7 mouse cellular contexts compared by ENCODE assay signal in genomic region chr9:120303453-120304299, GRCm38 (mm10). TPM values are rescaled to one million over a fixed set of nuclear protein-coding genes. Genes with fewer than 3 reads are reported as not detected.
DNase-seq lines count a peak whose midpoint lies in the region; ATAC-seq lines count a peak whose summit lies in the region.

No protein-coding gene starts in this region.

- H3K27me3 ChIP-seq in forebrain, embryonic 11.5 days (ENCODE audit: control insufficient read depth, insufficient read depth, low read length): peaks cover 43% of the 10 kb centered on the region
- peaks cover 70% of the 10 kb centered on the region for H3K27me3 ChIP-seq in heart, embryonic 15.5 days
- peaks cover 53% of the 10 kb centered on the region for H3K27me3 ChIP-seq in neural tube, embryonic 11.5 days (ENCODE audit: control insufficient read depth, insufficient read depth, low read length)

- H3K4me1 ChIP-seq in forebrain, embryonic 11.5 days (replicated peaks; ENCODE audit: control insufficient read depth, insufficient read depth, low read length): no peaks in the 10 kb centered on the region; the same call in none of the 2 replicates
- peaks cover 15% of the 10 kb centered on the region for H3K4me1 ChIP-seq in heart, embryonic 15.5 days (replicated peaks)
- peaks cover 4% of the 10 kb centered on the region; the same call in 1 of the 2 replicates for H3K4me1 ChIP-seq in neural tube, embryonic 11.5 days (ENCODE audit: control insufficient read depth, insufficient read depth, low read length)

- H3K4me3 ChIP-seq in forebrain, embryonic 11.5 days (ENCODE audit: low read depth, low read length): peak overlapping the region; percentile 54
- peak overlapping the region; percentile 58 for H3K4me3 ChIP-seq in heart, embryonic 15.5 days
- H3K4me3 ChIP-seq in neural tube, embryonic 11.5 days (ENCODE audit: low read depth, low read length): peak overlapping the region; percentile 52

- peak overlapping the region; percentile 88 for H3K4me2 ChIP-seq in forebrain, embryonic 11.5 days (ENCODE audit: low read depth, low read length, severe bottlenecking)
- peak overlapping the region; percentile 96 for H3K4me2 ChIP-seq in heart, embryonic 15.5 days
- peak overlapping the region; percentile 89 for H3K4me2 ChIP-seq in neural tube, embryonic 11.5 days (ENCODE audit: low read depth)

- ATAC-seq in forebrain, embryonic 11.5 days (replicated peaks; ENCODE audit: low FRiP score): peak; percentile 76
- ATAC-seq in heart, embryonic 15.5 days (replicated peaks; ENCODE audit: insufficient number of reproducible peaks, insufficient read depth, low FRiP score, low read depth): peak; percentile 71
- ATAC-seq in neural tube, embryonic 11.5 days (ENCODE audit: insufficient read depth, low FRiP score, low TSS enrichment): peak; percentile 71

- no peaks in the 10 kb centered on the region for H3K36me3 ChIP-seq in forebrain, embryonic 11.5 days (ENCODE audit: control insufficient read depth, insufficient read depth, low read length)
- H3K36me3 ChIP-seq in heart, embryonic 15.5 days: no peaks in the 10 kb centered on the region
- H3K36me3 ChIP-seq in neural tube, embryonic 11.5 days (ENCODE audit: control insufficient read depth, insufficient read depth, low read length): no peaks in the 10 kb centered on the region

- no peak overlapping the region for H3K27ac ChIP-seq in forebrain, embryonic 11.5 days (ENCODE audit: low read depth, low read length)
- H3K27ac ChIP-seq in heart, embryonic 15.5 days: no peak overlapping the region
- no peak overlapping the region for H3K27ac ChIP-seq in neural tube, embryonic 11.5 days (ENCODE audit: low read depth, low read length)

- peak overlapping the region; percentile 35 for H3K9ac ChIP-seq in forebrain, embryonic 11.5 days (ENCODE audit: low read length)
- H3K9ac ChIP-seq in heart, embryonic 15.5 days: peak overlapping the region; percentile 38
- H3K9ac ChIP-seq in neural tube, embryonic 11.5 days (ENCODE audit: low read length): peak overlapping the region; percentile 45

- H3K9me3 ChIP-seq in forebrain, embryonic 11.5 days (ENCODE audit: control insufficient read depth, low read length): no peaks in the 10 kb centered on the region; the same call in 1 of the 2 replicates
- 0 out of 2 replicates have a peak, but pooled peaks cover 3% of the 10 kb centered on the region for H3K9me3 ChIP-seq in heart, embryonic 15.5 days (replicated peaks)
- no peaks in the 10 kb centered on the region for H3K9me3 ChIP-seq in neural tube, embryonic 11.5 days (ENCODE audit: control insufficient read depth, low read length)

- WGBS in forebrain, embryonic 11.5 days: under 1% methylated on average over 63 of the region's 103 CpGs
- 1% methylated on average over 94 of the region's 103 CpGs for WGBS in heart, embryonic 15.5 days
- under 1% methylated on average over 75 of the region's 103 CpGs for WGBS in neural tube, embryonic 11.5 days

- DNase-seq in cerebellum, adult 11-12 months: peak; percentile 89
- DNase-seq in forebrain, embryonic 11.5 days (ENCODE audit: low spot score): peak; percentile 73
- peak; percentile 44 for DNase-seq in kidney, postnatal 10 days
- DNase-seq in liver: peak; percentile 10
- DNase-seq in neural tube, embryonic 11.5 days (ENCODE audit: low spot score): peak; percentile 61
- peak; percentile 27 for DNase-seq in urinary bladder, postnatal 14 days (ENCODE audit: low spot score)

RNA-seq across cellular contexts. Expression of gene Myrip, which starts 2.4 kb away (rescaled TPM):
- polyA plus RNA-seq in forebrain, embryonic 11.5 days (2014; fragmentation: Nextera tagmentation; extraction: Ambion mirVana): 0.28 and 0.86 TPM in 2 replicates
- polyA plus RNA-seq in heart, embryonic 15.5 days (2015; fragmentation: Nextera tagmentation; extraction: Ambion mirVana): 0.26 and 0.94 TPM in 2 replicates
- 0.88 and 1.4 TPM in 2 replicates for polyA plus RNA-seq in neural tube, embryonic 11.5 days (2014; fragmentation: Nextera tagmentation; extraction: Ambion mirVana)

Comparison
In these comparisons a context has a peak if more than half of its experiments do, and no peak if none do; other contexts are left out.
1. DNase-seq: peak in every context shown above with its lines; median percentile 89 in cerebellum, adult 11-12 months; 73 in forebrain, embryonic 11.5 days; 61 in neural tube, embryonic 11.5 days; 44 in kidney, postnatal 10 days; 27 in urinary bladder, postnatal 14 days; 10 in liver.